Mouse (Mus musculus) stomach, embryonic 14.5 days (tissue): ENCODE data around the gene Adipoq. TPM values are rescaled to one million over a fixed set of nuclear protein-coding genes. Genes with fewer than 3 reads are reported as not detected.

ENCODE experiments used
- ATAC-seq: fragments of 200-750 bp; cut with Nextera tagmentation; 2 replicates; pipeline ENCODE4 v1.8.0; 2017; ENCODE audit warnings: low read depth, moderate TSS enrichment; ENCODE audit not compliant: insufficient number of reproducible peaks, insufficient read depth, low FRiP score
- H3K27ac ChIP-seq: fragments of 300-500 bp; sonication (generic); 2 replicates; pipeline ENCODE4 v1.5.1; 2014; ENCODE audit warnings: mild to moderate bottlenecking, low read length, moderate library complexity, mixed read lengths
- H3K27me3 ChIP-seq: fragments of 300-500 bp; sonication (generic); 2 replicates; pipeline ENCODE4 v1.6.1; 2014; ENCODE audit warnings: low read length, control low read depth, mixed read lengths; ENCODE audit not compliant: control insufficient read depth, insufficient read depth
- H3K36me3 ChIP-seq: fragments of 300-500 bp; sonication (generic); 2 replicates; pipeline ENCODE4 v1.6.1; 2014; ENCODE audit warnings: mild to moderate bottlenecking, control low read depth, low read length, moderate library complexity, mixed read lengths; ENCODE audit not compliant: control insufficient read depth, insufficient read depth
- H3K4me1 ChIP-seq: fragments of 300-500 bp; sonication (generic); 2 replicates; pipeline ENCODE4 v1.6.1; 2014; ENCODE audit warnings: low read length, control low read depth, mixed read lengths; ENCODE audit not compliant: control insufficient read depth, insufficient read depth
- H3K4me2 ChIP-seq: fragments of 300-500 bp; sonication (generic); replicated peaks from 2 replicates; pipeline ENCODE4 v1.6.1; 2014; ENCODE audit warnings: low read depth, low read length, control low read depth
- H3K4me3 ChIP-seq: fragments of 300-500 bp; sonication (generic); 2 replicates; pipeline ENCODE4 v1.5.1; 2014; ENCODE audit warnings: low read depth, low read length, control low read depth
- H3K9ac ChIP-seq: fragments of 300-500 bp; sonication (generic); replicated peaks from 2 replicates; pipeline ENCODE4 v1.6.1; 2014; ENCODE audit warnings: low read depth, mild to moderate bottlenecking, control low read depth, low read length, moderate library complexity, mixed read lengths
- H3K9me3 ChIP-seq: fragments of 300-500 bp; sonication (generic); 2 replicates; pipeline ENCODE4 v1.6.1; 2016; ENCODE audit warnings: low read depth, low read length, control low read depth; ENCODE audit not compliant: control insufficient read depth
- WGBS: fragments of 180-500 bp; shearing (Covaris S2); extraction: QIAGEN DNeasy Blood & Tissue Kit; methylation state at CpG from one replicate; pipeline ENCODE4 v1.1.7; 2014; 5-methylcytosine and 5-hydroxymethylcytosine counted together
- polyA plus RNA-seq: library from polyadenylated mRNA; unstranded; fragments of >200 nt; fragmentation: Nextera tagmentation; extraction: Ambion mirVana; gene quantifications from 2 replicates; pipeline ENCODE4 v1.2.1, GENCODE M21; 2014

Adipoq gene
- polyA plus RNA-seq, 1 experiment from 2014 or later, result not detected

- no peak for ATAC-seq
- Histone ChIP-seq H3K4me1 (peaks cover 17% of the 10 kb centered on the region), H3K36me3 (no peaks in the 10 kb centered on the region), H3K4me3 (peak overlapping the region; percentile 27), H3K27me3 (no peaks in the 10 kb centered on the region), H3K4me2 (peak overlapping the region; percentile 49), H3K27ac (no peak overlapping the region), H3K9me3 (no peaks in the 10 kb centered on the region), H3K9ac (0 out of 2 replicates have a peak overlapping the region, but pooled peaks have one; percentile 14)
- 36% methylated on average over 17 of the region's 17 CpGs for WGBS
Observed at GRCm38 (mm10) chr16:23103038-23103745, 43.1 kb upstream of the Adipoq start.

GRCm38 (mm10) chr16:23103841-23104240, 42.5 kb upstream of the Adipoq start:
- Histone ChIP-seq H3K27ac (no peak overlapping the region), H3K9ac (no peak overlapping the region), H3K27me3 (no peaks in the 10 kb centered on the region), H3K9me3 (no peaks in the 10 kb centered on the region), H3K4me2 (no peak overlapping the region), H3K4me3 (no peak overlapping the region), H3K4me1 (peaks cover 17% of the 10 kb centered on the region), H3K36me3 (peaks cover 3% of the 10 kb centered on the region; the same call in 1 of the 2 replicates)
- WGBS, result 73% methylated on average over 2 of the region's 2 CpGs
- no peak for ATAC-seq

- no peak for ATAC-seq
- WGBS, result 67% methylated on average over 7 of the region's 7 CpGs
- Histone ChIP-seq H3K9ac (no peak overlapping the region), H3K27me3 (no peaks in the 10 kb centered on the region), H3K4me3 (no peak overlapping the region), H3K9me3 (no peaks in the 10 kb centered on the region), H3K4me1 (peaks cover 10% of the 10 kb centered on the region; the same call in 1 of the 2 replicates), H3K27ac (no peak overlapping the region), H3K4me2 (no peak overlapping the region), H3K36me3 (peaks cover 25% of the 10 kb centered on the region)
Observed at GRCm38 (mm10) chr16:23106121-23106520, 40.2 kb upstream of the Adipoq start.

- Histone ChIP-seq H3K4me3 (peak within 1 kb of the TSS; percentile 97), H3K9me3 (no peaks in the 10 kb centered on the region), H3K36me3 (peaks cover 37% of the 10 kb centered on the region), H3K4me2 (peak within 1 kb of the TSS; percentile 85), H3K27me3 (no peaks in the 10 kb centered on the region), H3K9ac (peak within 1 kb of the TSS; percentile 100), H3K4me1 (peaks cover 10% of the 10 kb centered on the region; the same call in 1 of the 2 replicates), H3K27ac (peak within 1 kb of the TSS; percentile 99)
- ATAC-seq, result peak; percentile 92
- under 1% methylated on average over 71 of the region's 71 CpGs for WGBS
Observed at GRCm38 (mm10) chr16:23107231-23107942, 38.9 kb upstream of the Adipoq start, which contains the start of gene Eif4a2. TSS of gene Eif4a2 (plus strand) at chr16:23107444.

- ATAC-seq, result peak; percentile 81
- no peaks in the 10 kb centered on the region for H3K9me3 ChIP-seq
- peaks cover 4% of the 10 kb centered on the region; the same call in 1 of the 2 replicates for H3K4me1 ChIP-seq
- H3K9ac ChIP-seq, result peak overlapping the region; percentile 100
- H3K4me3 ChIP-seq, result peak overlapping the region; percentile 97
- under 1% methylated on average over 52 of the region's 52 CpGs for WGBS
- peak overlapping the region; percentile 85 for H3K4me2 ChIP-seq
- H3K36me3 ChIP-seq, result peaks cover 45% of the 10 kb centered on the region
- peak overlapping the region; percentile 99 for H3K27ac ChIP-seq
- H3K27me3 ChIP-seq, result no peaks in the 10 kb centered on the region
Observed at GRCm38 (mm10) chr16:23107946-23108759, 38.2 kb upstream of the Adipoq start.

GRCm38 (mm10) chr16:23108943-23109342, 37.4 kb upstream of the Adipoq start:
- H3K27ac ChIP-seq, result peak overlapping the region; percentile 40
- peaks cover 4% of the 10 kb centered on the region; the same call in 1 of the 2 replicates for H3K4me1 ChIP-seq
- H3K27me3 ChIP-seq, result no peaks in the 10 kb centered on the region
- H3K9ac ChIP-seq, result peak overlapping the region; percentile 100
- WGBS, result 4% methylated on average over 5 of the region's 5 CpGs
- ATAC-seq, result no peak
- peak overlapping the region; percentile 85 for H3K4me2 ChIP-seq
- peak overlapping the region; percentile 97 for H3K4me3 ChIP-seq
- peaks cover 45% of the 10 kb centered on the region for H3K36me3 ChIP-seq
- H3K9me3 ChIP-seq, result no peaks in the 10 kb centered on the region

GRCm38 (mm10) chr16:23109350-23110280, 36.7 kb upstream of the Adipoq start:
- Histone ChIP-seq H3K4me1 (peaks cover 4% of the 10 kb centered on the region; the same call in 1 of the 2 replicates), H3K27ac (no peak overlapping the region; the same call in 1 of the 2 replicates), H3K36me3 (peaks cover 51% of the 10 kb centered on the region), H3K27me3 (no peaks in the 10 kb centered on the region), H3K9me3 (no peaks in the 10 kb centered on the region), H3K4me3 (peak overlapping the region; percentile 97), H3K9ac (peak overlapping the region; percentile 100), H3K4me2 (peak overlapping the region; percentile 85)
- no peak for ATAC-seq
- WGBS, result 46% methylated on average over 5 of the region's 5 CpGs
